Mouse (Mus musculus) stomach, embryonic 16.5 days (tissue): Measurements from ENCODE around the gene Trmt13. TPM values are rescaled to one million over a fixed set of nuclear protein-coding genes. Genes with fewer than 3 reads are reported as not detected.

Experiments used
- ATAC-seq: fragments of 200-750 bp; cut with Nextera tagmentation; 2 replicates; pipeline ENCODE4 v1.8.0; 2017; ENCODE audit warnings: moderate number of reproducible peaks, moderate TSS enrichment; ENCODE audit not compliant: insufficient read depth, low FRiP score
- H3K27ac ChIP-seq: fragments of 300-500 bp; sonication (generic); 2 replicates; pipeline ENCODE4 v1.5.1; 2014; ENCODE audit warnings: low read length
- H3K27me3 ChIP-seq: fragments of 300-500 bp; sonication (generic); 2 replicates; pipeline ENCODE4 v1.6.1; 2014; ENCODE audit warnings: low read length, control low read depth, mixed read lengths; ENCODE audit not compliant: control insufficient read depth, insufficient read depth
- H3K36me3 ChIP-seq: fragments of 300-500 bp; sonication (generic); 2 replicates; pipeline ENCODE4 v1.6.1; 2014; ENCODE audit warnings: low read length; ENCODE audit not compliant: control insufficient read depth, insufficient read depth
- H3K4me1 ChIP-seq: fragments of 300-500 bp; sonication (generic); 2 replicates; pipeline ENCODE4 v1.6.1; 2014; ENCODE audit warnings: low read length, control low read depth, mixed read lengths; ENCODE audit not compliant: control insufficient read depth, insufficient read depth
- H3K4me2 ChIP-seq: fragments of 300-500 bp; sonication (generic); 2 replicates; pipeline ENCODE4 v1.6.1; 2014; ENCODE audit warnings: low read depth, low read length, mixed read lengths
- H3K4me3 ChIP-seq: fragments of 300-500 bp; sonication (generic); replicated peaks from 2 replicates; pipeline ENCODE4 v1.5.1; 2014; ENCODE audit warnings: mild to moderate bottlenecking, low read length
- H3K9ac ChIP-seq: fragments of 300-500 bp; sonication (generic); 2 replicates; pipeline ENCODE4 v1.6.1; 2014; ENCODE audit warnings: low read length
- H3K9me3 ChIP-seq: fragments of 300-500 bp; sonication (generic); replicated peaks from 2 replicates; pipeline ENCODE4 v1.6.1; 2016; ENCODE audit warnings: low read length, control low read depth; ENCODE audit not compliant: control insufficient read depth
- WGBS: fragments of 180-500 bp; shearing (Covaris S2); extraction: QIAGEN DNeasy Blood & Tissue Kit; methylation state at CpG from one replicate; pipeline ENCODE4 v1.1.7; 2014; 5-methylcytosine and 5-hydroxymethylcytosine counted together
- polyA plus RNA-seq: library from polyadenylated mRNA; unstranded; fragments of >200 nt; fragmentation: Nextera tagmentation; extraction: Ambion mirVana; gene quantifications from 2 replicates; pipeline ENCODE4 v1.2.1, GENCODE M21; 2015

Gene Trmt13
- polyA plus RNA-seq, 1 experiment from 2014 or later, result 25.9 TPM

GRCm38 (mm10) chr3:116637693-116638476 lies 23.5 kb upstream of the Trmt13 start:
- Histone ChIP-seq H3K9me3 (no peaks in the 10 kb centered on the region), H3K4me3 (no peak overlapping the region), H3K36me3 (peaks cover 25% of the 10 kb centered on the region), H3K27ac (no peak overlapping the region), H3K4me2 (no peak overlapping the region), H3K27me3 (no peaks in the 10 kb centered on the region), H3K4me1 (no peaks in the 10 kb centered on the region), H3K9ac (no peak overlapping the region)
- 81% methylated on average over 9 of the region's 9 CpGs for WGBS
- no peak for ATAC-seq

GRCm38 (mm10) chr3:116635799-116636198 lies 21.4 kb upstream of the Trmt13 start:
- no peak overlapping the region for H3K27ac ChIP-seq
- no peak overlapping the region for H3K4me3 ChIP-seq
- H3K9ac ChIP-seq, result no peak overlapping the region
- no peaks in the 10 kb centered on the region for H3K9me3 ChIP-seq
- H3K4me2 ChIP-seq, result no peak overlapping the region
- 51% methylated on average over 5 of the region's 5 CpGs for WGBS
- H3K36me3 ChIP-seq, result peaks cover 26% of the 10 kb centered on the region
- no peak for ATAC-seq
- H3K27me3 ChIP-seq, result no peaks in the 10 kb centered on the region
- H3K4me1 ChIP-seq, result no peaks in the 10 kb centered on the region

DNA sequence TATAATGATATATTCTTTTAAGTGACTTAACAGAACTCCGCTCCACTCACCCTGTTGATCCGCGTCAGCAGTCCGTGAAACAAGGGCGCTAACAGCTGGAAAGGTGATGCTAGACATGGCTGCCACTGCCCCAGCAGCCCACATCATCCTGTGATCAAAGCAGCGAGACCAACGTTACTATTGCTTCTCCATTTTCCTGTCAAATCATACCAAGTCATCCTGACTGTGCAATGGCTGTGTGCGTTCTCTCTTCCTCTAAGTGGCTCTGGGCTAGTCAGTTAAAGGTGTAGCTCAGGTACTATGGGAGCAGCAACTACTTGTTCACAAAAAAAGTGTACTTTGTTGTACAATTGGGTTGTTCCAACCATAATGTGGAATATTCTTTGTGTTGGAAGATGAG lies 20.5 kb upstream of the Trmt13 start:
- H3K36me3 ChIP-seq, result peaks cover 29% of the 10 kb centered on the region
- no peak overlapping the region for H3K27ac ChIP-seq
- no peaks in the 10 kb centered on the region for H3K9me3 ChIP-seq
- H3K4me3 ChIP-seq, result no peak overlapping the region
- no peaks in the 10 kb centered on the region for H3K4me1 ChIP-seq
- ATAC-seq, result no peak
- H3K4me2 ChIP-seq, result no peak overlapping the region
- no peaks in the 10 kb centered on the region for H3K27me3 ChIP-seq
- 89% methylated on average over 8 of the region's 8 CpGs for WGBS
- H3K9ac ChIP-seq, result no peak overlapping the region

DNA sequence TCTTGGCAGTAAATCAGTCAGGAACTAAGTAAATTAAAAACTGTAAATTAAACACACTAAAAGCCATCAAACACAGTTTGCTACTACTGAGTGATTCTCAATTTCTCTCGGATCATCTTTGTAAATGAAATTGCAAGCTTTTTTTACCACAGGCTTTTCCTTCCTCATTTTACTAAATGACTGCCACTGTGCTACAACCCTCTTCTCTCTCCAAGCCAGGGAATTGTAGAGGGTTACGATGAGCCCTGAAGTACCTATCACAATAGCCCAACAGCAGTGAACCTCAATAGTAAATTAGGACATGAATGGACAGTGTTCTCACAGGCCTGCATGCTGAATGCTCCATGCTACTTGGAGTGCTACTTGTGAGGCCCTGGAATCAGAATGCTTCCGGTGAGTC lies 19.7 kb upstream of the Trmt13 start:
- H3K36me3 ChIP-seq, result peaks cover 25% of the 10 kb centered on the region
- no peak for ATAC-seq

GRCm38 (mm10) chr3:116632971-116633370 lies 18.6 kb upstream of the Trmt13 start:
- H3K27ac ChIP-seq, result no peak overlapping the region
- no peaks in the 10 kb centered on the region for H3K9me3 ChIP-seq
- no peaks in the 10 kb centered on the region for H3K27me3 ChIP-seq
- H3K4me3 ChIP-seq, result no peak overlapping the region
- H3K9ac ChIP-seq, result no peak overlapping the region
- H3K36me3 ChIP-seq, result peaks cover 25% of the 10 kb centered on the region
- no peak for ATAC-seq
- 86% methylated on average over 3 of the region's 3 CpGs for WGBS
- H3K4me2 ChIP-seq, result no peak overlapping the region
- no peaks in the 10 kb centered on the region for H3K4me1 ChIP-seq

More for the DNA sequence above, 19.7 kb upstream of the Trmt13 start:
- Histone ChIP-seq H3K4me1 (no peaks in the 10 kb centered on the region), H3K9ac (no peak overlapping the region), H3K4me2 (no peak overlapping the region), H3K9me3 (no peaks in the 10 kb centered on the region), H3K27ac (no peak overlapping the region), H3K4me3 (no peak overlapping the region), H3K27me3 (no peaks in the 10 kb centered on the region)
- 91% methylated on average over 3 of the region's 3 CpGs for WGBS

GRCm38 (mm10) chr3:116631459-116631858 lies 17.1 kb upstream of the Trmt13 start:
- H3K27me3 ChIP-seq, result no peaks in the 10 kb centered on the region
- H3K4me1 ChIP-seq, result no peaks in the 10 kb centered on the region
- H3K36me3 ChIP-seq, result peaks cover 25% of the 10 kb centered on the region
- no peak overlapping the region for H3K4me3 ChIP-seq
- H3K27ac ChIP-seq, result no peak overlapping the region
- no peak overlapping the region for H3K9ac ChIP-seq
- no peak overlapping the region for H3K4me2 ChIP-seq
- no peaks in the 10 kb centered on the region for H3K9me3 ChIP-seq
- ATAC-seq, result no peak
- 80% methylated on average over 1 of the region's 1 CpGs for WGBS

GRCm38 (mm10) chr3:116622641-116623040 lies 8.3 kb upstream of the Trmt13 start:
- H3K27me3 ChIP-seq, result no peaks in the 10 kb centered on the region
- no peak overlapping the region for H3K4me2 ChIP-seq
- WGBS, result 91% methylated on average over 7 of the region's 7 CpGs
- no peak overlapping the region for H3K4me3 ChIP-seq
- ATAC-seq, result no peak
- H3K9ac ChIP-seq, result no peak overlapping the region
- no peaks in the 10 kb centered on the region for H3K9me3 ChIP-seq
- 0 out of 2 replicates have a peak, but pooled peaks cover 4% of the 10 kb centered on the region for H3K36me3 ChIP-seq
- no peak overlapping the region for H3K27ac ChIP-seq
- no peaks in the 10 kb centered on the region for H3K4me1 ChIP-seq

DNA sequence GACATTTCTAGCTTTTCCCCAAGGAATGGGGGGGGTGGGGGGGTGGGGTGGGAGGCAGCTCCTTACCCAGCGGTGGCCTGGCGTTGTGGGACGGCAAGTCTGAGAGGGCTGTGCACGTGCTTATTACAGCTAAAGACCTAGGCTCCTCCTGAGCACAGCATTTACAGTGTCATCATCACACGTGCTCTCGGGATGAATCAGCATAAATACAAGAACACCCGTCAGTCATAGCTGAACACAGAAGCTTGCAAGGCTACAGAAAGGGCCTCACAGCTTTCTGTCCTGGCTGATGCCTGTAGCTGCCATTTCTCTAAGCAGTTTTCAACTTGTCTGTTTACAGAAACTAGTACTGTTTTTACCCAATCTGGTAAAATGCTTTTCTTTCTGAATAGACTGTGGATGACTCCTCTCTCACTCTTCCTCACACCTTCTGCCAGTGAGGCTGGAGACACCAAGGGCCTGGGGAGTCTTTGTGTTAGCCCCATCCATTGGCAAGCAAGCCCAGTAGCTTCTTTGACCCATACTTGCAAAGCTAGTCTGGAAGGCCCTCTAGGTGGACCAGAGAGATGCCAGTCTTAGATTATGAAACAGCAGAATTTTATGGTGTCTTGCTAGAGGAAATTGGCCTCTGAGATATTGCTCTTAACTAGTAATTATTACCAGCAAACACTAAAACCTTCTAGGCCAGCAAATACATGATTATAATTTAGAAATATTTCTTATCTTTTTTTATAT lies 6.4 kb upstream of the Trmt13 start:
- Histone ChIP-seq H3K27me3 (no peaks in the 10 kb centered on the region), H3K4me3 (no peak overlapping the region), H3K4me2 (no peak overlapping the region), H3K36me3 (0 out of 2 replicates have a peak, but pooled peaks cover 4% of the 10 kb centered on the region), H3K9ac (no peak overlapping the region), H3K9me3 (no peaks in the 10 kb centered on the region), H3K27ac (no peak overlapping the region), H3K4me1 (no peaks in the 10 kb centered on the region)
- WGBS, result 91% methylated on average over 7 of the region's 7 CpGs
- ATAC-seq, result no peak

DNA sequence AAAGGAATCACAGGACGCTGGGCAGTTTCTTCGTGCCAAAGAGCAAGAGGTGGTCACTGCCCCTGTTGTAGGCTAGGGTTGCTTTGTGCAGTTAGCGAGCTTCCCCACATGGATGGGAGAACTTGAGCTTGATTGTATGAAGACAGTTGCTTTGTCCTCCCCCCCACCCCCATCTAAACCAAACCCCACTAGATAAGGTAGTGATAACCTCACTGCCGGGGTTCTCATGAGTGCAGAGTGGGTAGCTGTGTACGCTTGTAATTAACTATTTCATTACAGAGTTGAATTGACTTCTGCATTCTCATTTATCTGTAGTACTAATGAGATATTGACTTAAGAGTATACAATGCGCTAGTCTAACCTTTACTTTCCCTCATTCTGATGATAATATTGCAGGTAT lies 4.5 kb upstream of the Trmt13 start:
- H3K27me3 ChIP-seq, result no peaks in the 10 kb centered on the region
- H3K4me3 ChIP-seq, result no peak overlapping the region
- WGBS, result 65% methylated on average over 6 of the region's 6 CpGs
- H3K9ac ChIP-seq, result no peak overlapping the region
- no peak overlapping the region for H3K4me2 ChIP-seq
- peaks cover 5% of the 10 kb centered on the region; the same call in 1 of the 2 replicates for H3K4me1 ChIP-seq
- no peak for ATAC-seq
- H3K9me3 ChIP-seq, result no peaks in the 10 kb centered on the region
- no peak overlapping the region for H3K27ac ChIP-seq
- 0 out of 2 replicates have a peak, but pooled peaks cover 4% of the 10 kb centered on the region for H3K36me3 ChIP-seq
